Mouse (Mus musculus) thymus, postnatal 0 days (tissue): Measurements from ENCODE around the gene Gm5142. TPM values are rescaled to one million over a fixed set of nuclear protein-coding genes. Genes with fewer than 3 reads are reported as not detected.

Experiments used
- DNase-seq: peaks from one replicate; pipeline ENCODE4 v3.0.0-alpha.2; 2015; ENCODE audit warnings: low spot score
- polyA plus RNA-seq: library from polyadenylated mRNA; unstranded; fragments of >200 nt; fragmentation: Nextera tagmentation; extraction: Ambion mirVana; gene quantifications from 2 replicates; pipeline ENCODE4 v1.2.1, GENCODE M21; 2015

The Gm5142 gene
- not detected in 2 replicates for polyA plus RNA-seq

DNA sequence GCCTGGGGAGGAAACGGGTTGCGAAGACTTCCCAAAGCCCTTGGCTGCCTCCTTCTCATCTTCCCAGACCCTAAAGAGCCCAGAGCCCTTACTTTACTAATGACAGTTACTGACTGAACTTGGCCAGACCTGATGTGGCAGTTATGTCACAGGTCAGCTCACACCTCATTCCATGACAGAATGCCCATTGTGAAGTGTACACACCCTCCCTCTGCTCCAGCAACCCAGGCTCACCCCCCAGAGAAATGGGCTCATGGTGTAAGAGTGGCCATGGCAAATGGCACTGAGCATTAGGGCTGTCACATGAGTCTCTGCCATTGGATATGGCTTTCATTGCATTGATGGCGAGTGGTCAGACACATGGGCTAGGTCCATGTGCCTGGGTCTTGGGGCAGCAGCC is at the start of gene Gm5142:
Gene Gm5142, minus strand, starts transcription at position 101 of the 400 bp plus-strand sequence.
- no peak for DNase-seq

DNA sequence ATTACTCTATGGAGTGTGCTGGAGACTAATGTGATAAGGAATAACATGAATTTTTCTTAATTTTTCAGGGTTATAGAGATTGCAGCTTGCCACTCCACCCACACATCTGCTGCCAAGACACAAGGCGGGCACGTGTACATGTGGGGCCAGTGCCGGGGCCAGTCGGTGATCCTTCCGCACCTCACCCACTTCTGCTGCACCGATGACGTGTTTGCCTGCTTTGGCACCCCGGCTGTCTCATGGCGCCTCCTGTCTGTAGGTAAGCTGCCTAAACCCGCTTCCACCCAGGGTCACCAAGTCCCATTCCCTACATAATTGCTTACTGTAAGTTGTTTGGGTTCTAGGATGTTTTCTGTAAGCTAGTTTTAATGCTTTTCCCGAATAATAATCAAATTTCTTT is 47.7 kb upstream of the Gm5142 start:
- DNase-seq: no peak

DNA sequence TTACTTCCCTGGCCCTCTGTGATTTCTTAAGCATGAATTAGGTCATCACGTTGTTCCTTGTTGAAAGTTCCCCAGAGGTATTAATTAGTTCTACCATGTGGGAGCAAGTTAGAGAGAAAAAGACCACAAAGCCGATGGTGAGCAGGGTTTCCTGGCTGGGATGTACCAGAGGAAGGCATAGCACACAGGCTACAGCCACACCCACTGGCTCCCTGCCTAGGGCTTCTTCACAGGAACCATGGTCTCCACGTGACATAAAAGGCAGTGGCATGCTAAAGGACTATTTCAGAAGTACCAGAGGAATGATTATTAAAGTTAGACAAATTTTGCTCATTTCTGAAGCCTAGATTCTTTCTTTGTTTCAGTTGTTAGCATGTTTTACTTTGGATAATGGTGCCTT is 40.7 kb upstream of the Gm5142 start:
- DNase-seq: no peak

DNA sequence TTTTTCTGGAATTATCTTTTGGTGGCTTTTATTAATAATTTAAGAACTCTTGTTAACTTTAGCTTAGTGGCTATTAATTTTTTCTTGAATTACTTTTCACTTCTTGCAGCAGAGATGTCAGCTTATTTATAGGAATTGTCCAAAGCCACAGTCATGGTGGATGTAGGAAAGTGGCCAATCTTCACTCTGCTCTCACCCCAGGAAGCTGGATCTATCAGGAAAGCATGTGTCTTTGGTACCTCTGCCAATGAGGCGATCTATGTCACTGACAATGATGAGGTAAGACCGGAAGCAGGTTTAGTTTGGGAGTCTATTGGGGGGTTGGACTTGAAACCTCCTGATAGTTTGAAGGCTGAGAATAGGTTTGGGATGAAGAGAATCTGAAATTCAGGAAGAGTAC is 31.3 kb upstream of the Gm5142 start:
- no peak for DNase-seq

DNA sequence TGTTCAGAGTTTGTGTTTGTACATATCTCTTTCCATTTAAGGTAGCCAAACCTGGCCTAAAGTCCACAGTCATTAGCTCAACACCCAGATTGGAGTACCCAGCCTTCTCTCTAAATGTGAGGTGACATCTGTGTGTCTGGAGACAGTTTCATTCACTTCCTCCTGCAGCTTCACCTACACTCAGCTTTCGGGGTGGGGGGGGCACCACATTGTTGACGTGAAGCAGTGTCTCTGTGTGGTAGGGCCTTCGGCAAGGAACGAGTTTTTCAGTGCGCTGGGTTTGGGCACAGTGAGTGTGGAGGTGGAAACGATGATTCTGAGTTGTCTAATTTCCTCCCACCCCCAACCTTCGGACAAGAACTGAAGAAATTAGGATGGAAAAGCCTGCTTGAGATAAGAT is 30.5 kb upstream of the Gm5142 start:
- no peak for DNase-seq

DNA sequence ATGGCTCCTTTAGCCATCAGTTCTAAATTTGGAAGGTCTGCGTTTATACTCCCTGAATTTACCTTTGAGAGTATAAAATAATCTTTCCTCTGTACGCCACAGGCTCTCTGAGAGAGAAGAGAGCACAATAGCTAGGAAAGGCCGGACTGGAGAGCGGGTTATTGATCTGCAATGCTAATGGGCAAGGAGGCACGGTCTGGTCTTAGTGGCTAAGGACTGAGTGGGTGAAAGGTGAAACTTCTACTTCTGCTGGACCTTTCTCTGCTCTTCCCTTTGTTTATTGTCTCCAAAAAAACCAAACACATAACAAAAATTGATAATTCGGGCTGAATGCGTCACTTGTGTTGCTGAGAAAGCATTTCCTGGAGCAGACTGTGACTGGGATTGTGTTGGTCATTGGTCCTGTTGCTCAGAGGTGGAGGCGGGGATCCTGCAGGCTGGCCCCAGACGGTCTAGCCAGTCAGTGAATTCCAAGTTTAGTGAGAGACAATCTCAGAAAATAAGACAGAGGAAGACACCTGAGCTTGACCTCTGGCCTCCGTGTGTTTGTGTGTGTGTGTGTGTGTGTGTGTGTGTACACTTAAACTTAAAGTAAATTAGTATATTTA is 27.5 kb upstream of the Gm5142 start:
- no peak for DNase-seq

DNA sequence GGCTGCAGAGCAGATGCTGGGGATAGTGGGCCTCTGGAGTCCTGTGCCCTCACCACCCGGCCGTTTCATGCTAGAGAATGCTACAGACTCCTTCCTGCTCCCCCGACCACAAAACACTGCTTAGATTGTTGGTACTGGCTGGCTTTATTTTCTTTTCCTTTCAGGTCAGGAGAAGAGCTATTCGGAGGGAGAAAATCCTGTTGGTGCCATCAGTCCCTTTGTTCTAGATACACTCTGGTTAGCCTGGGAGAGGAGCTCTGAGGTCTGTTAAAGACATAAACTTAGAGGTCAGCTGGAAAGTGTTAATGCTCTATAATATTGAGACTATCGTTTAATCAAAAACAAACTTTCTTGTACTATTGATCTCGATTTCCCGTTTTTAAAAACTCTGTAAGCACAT is 26.9 kb upstream of the Gm5142 start:
- no peak for DNase-seq

DNA sequence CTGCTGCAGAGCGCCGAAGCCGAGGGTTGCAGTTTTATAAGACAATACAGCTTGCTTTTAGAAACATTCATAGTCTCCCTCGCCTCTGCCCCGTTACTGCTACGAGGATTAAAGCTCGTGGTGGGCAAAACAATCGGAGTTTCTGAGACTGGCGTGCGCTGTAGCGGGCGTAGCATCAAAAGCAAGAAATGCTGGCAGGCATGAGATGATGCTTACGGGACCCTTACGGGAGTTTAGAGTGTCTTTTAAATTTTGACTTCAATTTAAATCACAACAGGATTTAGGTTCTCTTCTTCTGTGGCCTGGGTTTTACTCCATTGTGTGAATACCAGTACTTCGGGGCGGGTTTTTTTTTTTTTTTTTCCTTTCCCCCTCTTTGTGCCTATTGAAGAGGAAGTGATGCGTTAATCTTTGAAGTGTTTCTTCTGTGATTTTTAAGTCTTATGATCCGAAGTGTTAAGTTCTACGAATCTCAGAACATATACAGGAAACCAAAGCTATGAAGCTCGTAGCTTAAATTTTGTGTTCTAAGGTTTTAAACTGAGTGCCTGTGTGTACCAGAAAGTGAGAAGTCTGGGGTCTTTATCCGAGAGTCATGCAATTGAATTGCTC is 23.2 kb upstream of the Gm5142 start:
- no peak for DNase-seq

DNA sequence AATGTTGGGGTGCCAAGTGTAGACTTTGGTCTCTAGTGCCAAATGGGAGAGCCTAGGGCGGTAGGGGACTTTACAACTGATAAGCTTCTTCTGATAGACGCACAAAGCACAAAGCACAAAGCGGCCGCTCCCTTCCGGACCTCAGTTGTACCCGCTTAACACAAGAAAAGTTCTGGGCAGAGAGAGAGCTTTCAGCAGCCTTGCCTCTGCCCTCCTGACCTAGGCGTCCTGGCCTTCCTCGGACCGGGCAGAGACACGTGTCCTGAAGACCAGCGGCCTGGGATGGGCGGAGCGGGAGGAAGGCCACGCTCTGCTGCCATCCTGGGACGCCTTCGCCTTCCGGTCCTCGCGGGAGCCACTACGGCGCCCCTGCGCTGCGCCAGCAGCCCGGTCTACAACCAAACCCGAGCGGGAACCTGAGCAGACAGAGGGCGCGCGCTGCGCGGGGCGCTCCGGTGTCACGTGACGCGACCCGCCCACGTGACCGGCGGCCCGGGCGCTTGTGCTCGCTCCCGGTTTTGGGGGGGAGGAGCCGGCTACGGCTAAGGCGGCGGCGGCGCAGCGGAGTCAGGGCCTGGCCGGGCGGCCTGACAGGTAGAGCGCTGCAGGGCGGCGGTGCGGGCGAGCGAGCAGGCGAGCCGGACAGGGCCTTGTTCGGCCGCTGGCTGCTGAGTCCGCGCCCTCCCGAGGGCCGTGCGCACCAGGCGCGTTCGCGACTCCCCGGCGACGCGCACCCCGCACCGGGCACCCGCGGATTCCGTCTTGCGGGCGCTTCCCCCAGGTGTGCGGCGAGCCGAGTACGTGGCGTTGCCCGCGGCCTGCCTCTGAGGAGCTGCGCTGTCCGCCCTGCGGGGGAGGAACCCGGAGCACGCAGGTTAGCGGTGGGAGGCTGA is 22.4 kb upstream of the Gm5142 start, which contains the start of gene Rcbtb1:
Gene Rcbtb1, plus strand, starts transcription at position 499 of the 893 bp plus-strand sequence.
- peak; percentile 95 for DNase-seq

DNA sequence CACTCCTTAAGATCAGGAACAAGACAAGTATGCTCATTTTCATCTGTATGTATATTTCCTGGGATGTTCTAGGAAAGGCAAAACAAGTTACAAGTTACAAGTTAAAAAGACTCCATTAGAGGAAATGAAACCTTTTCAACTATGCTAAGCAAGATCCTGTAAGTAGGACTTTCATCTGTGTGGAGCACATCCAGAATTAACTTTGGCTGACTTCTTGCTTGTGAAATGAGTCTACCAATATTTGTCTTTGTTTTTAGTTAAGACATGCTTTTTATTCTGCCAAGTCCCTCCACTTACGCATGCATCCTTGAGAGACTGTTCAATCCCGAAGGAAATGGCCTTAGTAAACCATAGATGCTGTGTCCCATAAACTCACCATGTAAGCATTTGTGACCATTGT is 7.6 kb upstream of the Gm5142 start:
- no peak for DNase-seq

DNA sequence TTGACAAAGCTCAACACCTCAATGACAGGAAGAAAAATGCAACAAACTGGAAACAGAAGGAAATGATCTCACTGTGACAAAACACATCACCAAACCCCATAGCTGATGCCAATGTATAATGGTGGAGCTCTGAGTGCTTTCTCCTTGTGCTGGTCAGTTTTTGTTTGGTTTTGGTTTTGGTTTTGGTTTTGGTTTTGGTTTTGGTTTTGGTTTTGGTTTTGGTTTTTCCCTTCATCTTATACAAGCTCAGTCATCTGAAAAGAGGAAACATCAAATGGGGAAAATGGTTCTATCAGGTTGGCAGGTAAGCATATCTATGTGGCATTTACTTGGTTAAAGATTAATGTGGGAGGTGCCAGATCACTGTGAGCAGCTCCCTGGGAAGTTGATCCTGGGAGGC is 7.0 kb upstream of the Gm5142 start:
- no peak for DNase-seq

DNA sequence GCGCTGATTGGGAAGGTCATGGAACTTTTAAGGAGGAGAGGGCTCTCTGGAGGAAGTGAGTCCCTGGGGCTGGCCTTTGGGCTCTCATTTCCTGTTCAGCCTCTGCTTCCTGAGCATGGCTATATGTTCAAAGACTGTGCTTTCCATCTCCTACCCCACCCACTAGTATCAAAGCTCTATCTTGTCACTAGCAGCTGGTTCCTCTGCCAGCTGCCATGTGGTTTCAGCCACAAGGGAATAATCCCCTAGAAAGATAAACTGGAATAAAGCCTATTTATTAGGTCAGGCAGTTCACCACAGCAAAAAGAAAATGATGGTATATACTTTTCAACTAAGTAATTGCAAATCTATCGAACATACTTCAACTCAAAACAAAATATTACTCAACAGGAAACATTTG is 4.2 kb upstream of the Gm5142 start:
- DNase-seq: no peak

DNA sequence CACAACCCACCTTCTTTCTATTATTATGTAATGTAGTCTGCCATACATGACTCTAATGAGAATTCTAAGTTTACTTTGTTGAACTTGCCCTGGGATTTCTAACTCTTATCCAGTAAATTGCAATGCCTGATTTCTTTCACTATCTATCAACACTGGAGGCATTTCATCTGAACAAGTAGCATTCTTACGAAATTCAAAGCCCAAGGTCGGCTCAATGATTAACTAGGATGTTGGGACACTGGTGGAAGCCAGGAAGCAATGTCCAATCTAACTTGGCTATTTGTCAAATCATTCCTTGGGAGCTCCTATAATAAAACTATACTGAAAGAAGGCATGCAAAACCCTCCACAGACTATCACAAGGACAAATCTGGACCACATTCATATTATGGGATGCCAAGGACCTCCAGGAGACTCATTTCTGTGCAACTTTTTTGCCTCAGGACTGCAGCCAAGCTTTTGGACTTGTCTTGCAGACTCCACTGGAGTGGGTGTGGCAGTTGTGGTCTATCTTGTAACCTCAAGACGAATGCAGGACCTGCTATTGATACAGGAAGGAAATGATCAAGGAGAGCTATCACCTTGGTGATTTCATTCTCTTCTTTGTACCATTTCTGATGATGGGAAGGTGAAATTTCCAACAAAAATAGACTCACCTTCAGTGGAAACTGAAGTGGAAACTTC is 21.4 kb downstream of the Gm5142 start:
- no peak for DNase-seq

DNA sequence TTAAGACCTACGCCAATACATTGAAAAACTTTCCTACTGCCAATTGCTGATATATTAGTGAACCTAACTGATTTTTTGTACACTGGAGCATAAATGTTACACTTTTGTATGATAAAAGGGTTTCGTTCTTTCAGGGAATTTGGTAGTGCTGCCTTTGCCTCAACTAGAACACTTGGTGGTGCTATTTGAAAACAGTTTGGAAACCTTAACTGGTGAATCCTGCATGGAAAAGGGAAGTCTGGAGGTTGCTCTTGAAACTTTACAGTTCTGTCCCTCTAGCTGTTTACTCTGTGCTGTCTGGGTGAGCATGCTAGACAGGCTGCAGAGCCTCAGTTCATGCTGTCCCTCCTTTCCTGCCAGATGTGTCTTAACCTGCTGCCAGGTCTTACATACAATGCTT is 23.0 kb downstream of the Gm5142 start:
- no peak for DNase-seq

DNA sequence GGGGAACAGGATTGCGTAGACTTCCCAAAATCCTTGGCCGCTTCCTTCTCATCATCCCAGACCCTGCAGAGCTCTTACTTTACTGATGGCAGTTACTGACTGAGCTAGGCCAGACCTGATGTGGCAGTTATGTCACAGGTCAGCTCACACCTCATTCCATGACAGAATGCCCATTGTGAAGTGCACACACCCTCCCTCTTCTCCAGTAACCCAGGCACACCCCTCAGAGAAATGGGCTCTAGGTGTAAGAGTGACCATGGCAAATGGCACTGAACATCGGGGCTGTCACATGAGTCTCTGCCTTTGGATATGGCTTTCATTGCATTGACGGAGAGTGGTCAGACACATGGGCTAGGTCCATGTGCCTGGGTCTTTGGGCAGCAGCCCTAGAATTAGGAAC is 35.8 kb downstream of the Gm5142 start, which contains the start of gene 1700129C05Rik:
Gene 1700129C05Rik, minus strand, starts transcription at position 101 of the 400 bp plus-strand sequence.
- DNase-seq: no peak

DNA sequence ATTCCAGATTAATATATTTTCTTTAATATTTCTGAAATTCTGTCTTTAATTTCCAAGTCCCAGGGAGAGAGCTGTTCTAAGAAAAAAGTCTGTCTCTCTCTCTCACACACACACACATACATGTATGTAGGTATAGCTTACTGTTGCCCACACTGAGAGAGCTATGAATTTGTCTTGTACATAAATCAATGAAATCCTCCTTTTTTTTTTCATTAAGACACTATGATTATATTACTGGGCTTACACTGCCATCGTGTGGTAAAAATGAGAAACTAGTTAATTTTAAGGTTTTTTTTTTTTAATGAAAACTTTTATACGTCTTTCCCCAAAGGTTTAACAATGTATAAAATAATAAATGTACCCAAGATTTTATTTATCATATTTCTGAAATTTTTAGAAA is 64.3 kb downstream of the Gm5142 start:
- DNase-seq: peak; percentile 24

Other genes starting within 250 kb of the Gm5142 start
- not detected in 2 replicates for gene 1700129C05Rik, start 35.9 kb downstream of the Gm5142 start, polyA plus RNA-seq
- 18.6 and 25.6 TPM in 2 replicates for gene Rcbtb1, start 22.5 kb upstream of the Gm5142 start, polyA plus RNA-seq
- gene Gm6904, start 81.5 kb upstream of the Gm5142 start, polyA plus RNA-seq: not detected in 2 replicates
- gene Phf11a, start 118.8 kb upstream of the Gm5142 start, polyA plus RNA-seq: 0.62 and 1.0 TPM in 2 replicates
- gene Phf11b, start 162.6 kb upstream of the Gm5142 start, polyA plus RNA-seq: 6.6 and 7.0 TPM in 2 replicates
- 12.8 and 15.9 TPM in 2 replicates for gene Phf11d, start 186.7 kb upstream of the Gm5142 start, polyA plus RNA-seq
- gene Phf11c, start 216.6 kb upstream of the Gm5142 start, polyA plus RNA-seq: 4.2 and 5.8 TPM in 2 replicates